9 mouse cellular contexts compared by ENCODE assay signal in genomic region chr15:94769227-94769626, GRCm38 (mm10).
DNase-seq lines count a peak whose midpoint lies in the region; ATAC-seq and TF ChIP-seq lines count a peak whose summit lies in the region.
"Had no signal": no experiment of that assay in that cellular context is flagged by ENCODE, and none has a peak within 500 bp of the region (broad histone marks: within the 10 kb centered on the region; RNA-seq: fewer than 3 reads in every experiment).

No protein-coding gene starts in this region.

- H3K9ac ChIP-seq in liver, adult 2 months (ENCODE audit: low read depth, low read length): no peak overlapping the region
- H3K9ac ChIP-seq in liver, postnatal 0 days (replicated peaks): no peak overlapping the region

- no peaks in the 10 kb centered on the region for H3K79me2 ChIP-seq in liver, adult 2 months (ENCODE audit: control insufficient read depth, insufficient read depth, low read length)

- 19% methylated on average over 4 of the region's 4 CpGs for WGBS in liver, adult 2 months
- WGBS in liver, postnatal 0 days (ENCODE audit: insufficient replicate concordance): 25% methylated on average over 4 of the region's 4 CpGs

- no peak overlapping the region for H3K4me2 ChIP-seq in liver, postnatal 0 days (ENCODE audit: low read depth, low read length)

- H3K27me3 ChIP-seq in liver, adult 2 months (ENCODE audit: control insufficient read depth, insufficient read depth, low read length): no peaks in the 10 kb centered on the region
- H3K27me3 ChIP-seq in liver, postnatal 0 days (ENCODE audit: insufficient read depth, low read length): no peaks in the 10 kb centered on the region

- no peak for TF ChIP-seq EP300 in liver, postnatal 0 days (IDR thresholded peaks at IDR 0.05; ENCODE audit: low read depth)

- no peaks in the 10 kb centered on the region for H3K36me3 ChIP-seq in liver, adult 2 months (ENCODE audit: control insufficient read depth, insufficient read depth, low read length)
- no peaks in the 10 kb centered on the region for H3K36me3 ChIP-seq in liver, postnatal 0 days (replicated peaks; ENCODE audit: insufficient read depth, low read length)

- peak; percentile 39 for DNase-seq in liver, adult 2 months (ENCODE audit: extremely low read depth, low read depth, low spot score)
- no peak for DNase-seq in liver
- DNase-seq in ZHBTc4 (ENCODE audit: low read depth, low spot score): peak; percentile 74
- DNase-seq in embryo, embryonic 11.5 days (ENCODE audit: low read depth, low spot score): peak; percentile 63
- DNase-seq in induced T-regulatory cell, adult 2 months (ENCODE audit: low read depth): peak; percentile 19
- no peak for DNase-seq in liver, postnatal 0 days
- DNase-seq in yolk sac, embryonic 10.5 days (ENCODE audit: low spot score): peak; percentile 4
- DNase-seq in testis, postnatal 10 days (ENCODE audit: low spot score): no peak

- no peaks in the 10 kb centered on the region for H3K9me3 ChIP-seq in liver, postnatal 0 days (ENCODE audit: low read length)

- H3K27ac ChIP-seq in liver, adult 2 months (replicated peaks; ENCODE audit: insufficient read depth, low read depth, low read length): no peak overlapping the region
- no peak overlapping the region for H3K27ac ChIP-seq in liver, postnatal 0 days (ENCODE audit: low read depth)

- TF ChIP-seq CTCF in liver, adult 2 months (IDR thresholded peaks at IDR 0.05; ENCODE audit: low read depth, low read length): peak; percentile 33
- TF ChIP-seq CTCF in liver, postnatal 0 days (IDR thresholded peaks at IDR 0.05; ENCODE audit: low read depth): peak; percentile 62

- H3K4me1 ChIP-seq in liver, adult 2 months (ENCODE audit: control insufficient read depth, insufficient read depth, low read length): no peaks in the 10 kb centered on the region; the same call in 1 of the 2 replicates
- no peaks in the 10 kb centered on the region for H3K4me1 ChIP-seq in liver, postnatal 0 days (ENCODE audit: insufficient read depth)

- ATAC-seq in liver, postnatal 0 days: no peak

- TF ChIP-seq POLR2A in liver, adult 2 months (IDR thresholded peaks at IDR 0.05; ENCODE audit: extremely low read depth, insufficient read depth, low read length): no peak

- no peak overlapping the region for H3K4me3 ChIP-seq in liver, adult 2 months (ENCODE audit: insufficient read depth, low read depth, low read length)
- H3K4me3 ChIP-seq in liver, postnatal 0 days (ENCODE audit: low read depth, low read length): no peak overlapping the region
- H3K4me3 ChIP-seq: myocyte had no signal

Comparison
In these comparisons a context has a peak if more than half of its experiments do, and no peak if none do; other contexts are left out.
1. DNase-seq: peak in liver, adult 2 months (single experiment), ZHBTc4 (single experiment), embryo, embryonic 11.5 days (single experiment), induced T-regulatory cell, adult 2 months (single experiment) and yolk sac, embryonic 10.5 days (single experiment); none in liver (single experiment), liver, postnatal 0 days (single experiment) and testis, postnatal 10 days (single experiment).